Mouse (Mus musculus): Measurements from ENCODE around the gene Lamb1. TPM values are rescaled to one million over a fixed set of nuclear protein-coding genes. Genes with fewer than 3 reads are reported as not detected.
A peak's percentile ranks its signal among the peaks of the same experiment; 100 is the strongest.

Gene Lamb1
- 38.1 and 42.2 TPM in 2 replicates for polyA plus RNA-seq (2014; fragmentation: Nextera tagmentation; extraction: Ambion mirVana)

- Histone ChIP-seq H3K27me3 (ENCODE audit: control insufficient read depth, insufficient read depth, low read length) (no peaks in the 10 kb centered on the region), H3K4me2 (ENCODE audit: low read depth, severe bottlenecking) (peak within 1 kb of the TSS; percentile 90), H3K4me1 (ENCODE audit: control insufficient read depth, insufficient read depth, low read length) (peaks cover 18% of the 10 kb centered on the region), H3K9ac (ENCODE audit: low read length) (peak within 1 kb of the TSS; percentile 66), H3K36me3 (ENCODE audit: control insufficient read depth, insufficient read depth, low read length) (peaks cover 2% of the 10 kb centered on the region; the same call in 1 of the 2 replicates), H3K4me3 (ENCODE audit: low read depth, low read length) (peak within 1 kb of the TSS; percentile 72), H3K9me3 (ENCODE audit: control insufficient read depth, low read length) (no peaks in the 10 kb centered on the region), H3K27ac (replicated peaks; ENCODE audit: low read depth, low read length) (peak within 1 kb of the TSS; percentile 81)
- DNase-seq (ENCODE audit: low spot score) = peak; percentile 85
- ATAC-seq (ENCODE audit: insufficient number of reproducible peaks, low FRiP score, low TSS enrichment, low read depth) = peak; percentile 58
- WGBS = 0% methylated on average over 38 of the region's 39 CpGs
Measured at GRCm38 (mm10) chr12:31265005-31265721, at the start of gene Lamb1. Lamb1 (plus strand) TSS chr12:31265234.

GRCm38 (mm10) chr12:31217232-31217631, 47.8 kb upstream of the Lamb1 start:
- no peak for DNase-seq (ENCODE audit: low spot score)
- Histone ChIP-seq H3K4me1 (ENCODE audit: control insufficient read depth, insufficient read depth, low read length) (no peaks in the 10 kb centered on the region), H3K27ac (replicated peaks; ENCODE audit: low read depth, low read length) (no peak overlapping the region), H3K36me3 (ENCODE audit: control insufficient read depth, insufficient read depth, low read length) (no peaks in the 10 kb centered on the region), H3K9ac (ENCODE audit: low read length) (no peak overlapping the region), H3K4me2 (ENCODE audit: low read depth, severe bottlenecking) (no peak overlapping the region), H3K4me3 (ENCODE audit: low read depth, low read length) (no peak overlapping the region), H3K27me3 (ENCODE audit: control insufficient read depth, insufficient read depth, low read length) (no peaks in the 10 kb centered on the region), H3K9me3 (ENCODE audit: control insufficient read depth, low read length) (no peaks in the 10 kb centered on the region)
- no peak for ATAC-seq (ENCODE audit: insufficient number of reproducible peaks, low FRiP score, low TSS enrichment, low read depth)
- WGBS = 46% methylated on average over 5 of the region's 5 CpGs

GRCm38 (mm10) chr12:31218774-31219173, 46.3 kb upstream of the Lamb1 start:
- Histone ChIP-seq H3K36me3 (ENCODE audit: control insufficient read depth, insufficient read depth, low read length) (no peaks in the 10 kb centered on the region), H3K4me1 (ENCODE audit: control insufficient read depth, insufficient read depth, low read length) (no peaks in the 10 kb centered on the region), H3K27ac (replicated peaks; ENCODE audit: low read depth, low read length) (no peak overlapping the region), H3K4me2 (ENCODE audit: low read depth, severe bottlenecking) (no peak overlapping the region), H3K27me3 (ENCODE audit: control insufficient read depth, insufficient read depth, low read length) (no peaks in the 10 kb centered on the region), H3K9me3 (ENCODE audit: control insufficient read depth, low read length) (no peaks in the 10 kb centered on the region), H3K4me3 (ENCODE audit: low read depth, low read length) (no peak overlapping the region), H3K9ac (ENCODE audit: low read length) (no peak overlapping the region)
- DNase-seq (ENCODE audit: low spot score) = no peak
- 46% methylated on average over 3 of the region's 3 CpGs for WGBS
- no peak for ATAC-seq (ENCODE audit: insufficient number of reproducible peaks, low FRiP score, low TSS enrichment, low read depth)

- Histone ChIP-seq H3K36me3 (ENCODE audit: control insufficient read depth, insufficient read depth, low read length) (no peaks in the 10 kb centered on the region), H3K9me3 (ENCODE audit: control insufficient read depth, low read length) (no peaks in the 10 kb centered on the region), H3K9ac (ENCODE audit: low read length) (no peak overlapping the region), H3K27ac (replicated peaks; ENCODE audit: low read depth, low read length) (no peak overlapping the region), H3K4me1 (ENCODE audit: control insufficient read depth, insufficient read depth, low read length) (no peaks in the 10 kb centered on the region), H3K27me3 (ENCODE audit: control insufficient read depth, insufficient read depth, low read length) (no peaks in the 10 kb centered on the region), H3K4me3 (ENCODE audit: low read depth, low read length) (no peak overlapping the region), H3K4me2 (ENCODE audit: low read depth, severe bottlenecking) (no peak overlapping the region)
- WGBS = 88% methylated on average over 6 of the region's 6 CpGs
- no peak for DNase-seq (ENCODE audit: low spot score)
- ATAC-seq (ENCODE audit: insufficient number of reproducible peaks, low FRiP score, low TSS enrichment, low read depth) = no peak
Measured at GRCm38 (mm10) chr12:31221522-31221921, 43.5 kb upstream of the Lamb1 start.

- H3K27ac ChIP-seq (replicated peaks; ENCODE audit: low read depth, low read length) = no peak overlapping the region
- H3K4me1 ChIP-seq (ENCODE audit: control insufficient read depth, insufficient read depth, low read length) = no peaks in the 10 kb centered on the region
- H3K36me3 ChIP-seq (ENCODE audit: control insufficient read depth, insufficient read depth, low read length) = no peaks in the 10 kb centered on the region
- no peak overlapping the region for H3K9ac ChIP-seq (ENCODE audit: low read length)
- no peak overlapping the region for H3K4me3 ChIP-seq (ENCODE audit: low read depth, low read length)
- WGBS = 53% methylated on average over 2 of the region's 2 CpGs
- H3K9me3 ChIP-seq (ENCODE audit: control insufficient read depth, low read length) = no peaks in the 10 kb centered on the region
- no peak overlapping the region for H3K4me2 ChIP-seq (ENCODE audit: low read depth, severe bottlenecking)
- H3K27me3 ChIP-seq (ENCODE audit: control insufficient read depth, insufficient read depth, low read length) = no peaks in the 10 kb centered on the region
- DNase-seq (ENCODE audit: low spot score) = no peak
- ATAC-seq (ENCODE audit: insufficient number of reproducible peaks, low FRiP score, low TSS enrichment, low read depth) = no peak
Measured at GRCm38 (mm10) chr12:31222282-31222681, 42.8 kb upstream of the Lamb1 start.

GRCm38 (mm10) chr12:31222741-31223140, 42.3 kb upstream of the Lamb1 start:
- Histone ChIP-seq H3K27me3 (ENCODE audit: control insufficient read depth, insufficient read depth, low read length) (no peaks in the 10 kb centered on the region), H3K4me2 (ENCODE audit: low read depth, severe bottlenecking) (no peak overlapping the region), H3K27ac (replicated peaks; ENCODE audit: low read depth, low read length) (no peak overlapping the region), H3K4me3 (ENCODE audit: low read depth, low read length) (no peak overlapping the region), H3K4me1 (ENCODE audit: control insufficient read depth, insufficient read depth, low read length) (no peaks in the 10 kb centered on the region), H3K9me3 (ENCODE audit: control insufficient read depth, low read length) (no peaks in the 10 kb centered on the region), H3K36me3 (ENCODE audit: control insufficient read depth, insufficient read depth, low read length) (no peaks in the 10 kb centered on the region), H3K9ac (ENCODE audit: low read length) (no peak overlapping the region)
- no peak for ATAC-seq (ENCODE audit: insufficient number of reproducible peaks, low FRiP score, low TSS enrichment, low read depth)
- no peak for DNase-seq (ENCODE audit: low spot score)
- 22% methylated on average over 3 of the region's 3 CpGs for WGBS

GRCm38 (mm10) chr12:31225451-31225850, 39.6 kb upstream of the Lamb1 start:
- ATAC-seq (ENCODE audit: insufficient number of reproducible peaks, low FRiP score, low TSS enrichment, low read depth) (no peak), DNase-seq (ENCODE audit: low spot score) (no peak)
- Histone ChIP-seq H3K9me3 (ENCODE audit: control insufficient read depth, low read length) (no peaks in the 10 kb centered on the region), H3K4me3 (ENCODE audit: low read depth, low read length) (no peak overlapping the region), H3K4me2 (ENCODE audit: low read depth, severe bottlenecking) (no peak overlapping the region), H3K9ac (ENCODE audit: low read length) (no peak overlapping the region), H3K36me3 (ENCODE audit: control insufficient read depth, insufficient read depth, low read length) (no peaks in the 10 kb centered on the region), H3K27ac (replicated peaks; ENCODE audit: low read depth, low read length) (no peak overlapping the region), H3K4me1 (ENCODE audit: control insufficient read depth, insufficient read depth, low read length) (no peaks in the 10 kb centered on the region), H3K27me3 (ENCODE audit: control insufficient read depth, insufficient read depth, low read length) (no peaks in the 10 kb centered on the region)
- 51% methylated on average over 8 of the region's 8 CpGs for WGBS

- no peak overlapping the region for H3K9ac ChIP-seq (ENCODE audit: low read length)
- no peaks in the 10 kb centered on the region for H3K36me3 ChIP-seq (ENCODE audit: control insufficient read depth, insufficient read depth, low read length)
- H3K27me3 ChIP-seq (ENCODE audit: control insufficient read depth, insufficient read depth, low read length) = no peaks in the 10 kb centered on the region
- DNase-seq (ENCODE audit: low spot score) (no peak), ATAC-seq (ENCODE audit: insufficient number of reproducible peaks, low FRiP score, low TSS enrichment, low read depth) (no peak)
- WGBS = 92% methylated on average over 3 of the region's 3 CpGs
- no peak overlapping the region for H3K27ac ChIP-seq (replicated peaks; ENCODE audit: low read depth, low read length)
- no peak overlapping the region for H3K4me2 ChIP-seq (ENCODE audit: low read depth, severe bottlenecking)
- no peaks in the 10 kb centered on the region for H3K9me3 ChIP-seq (ENCODE audit: control insufficient read depth, low read length)
- H3K4me3 ChIP-seq (ENCODE audit: low read depth, low read length) = no peak overlapping the region
- no peaks in the 10 kb centered on the region for H3K4me1 ChIP-seq (ENCODE audit: control insufficient read depth, insufficient read depth, low read length)
Measured at GRCm38 (mm10) chr12:31227167-31227566, 37.9 kb upstream of the Lamb1 start.

- Histone ChIP-seq H3K4me2 (ENCODE audit: low read depth, severe bottlenecking) (no peak overlapping the region), H3K27ac (replicated peaks; ENCODE audit: low read depth, low read length) (no peak overlapping the region), H3K36me3 (ENCODE audit: control insufficient read depth, insufficient read depth, low read length) (no peaks in the 10 kb centered on the region), H3K4me3 (ENCODE audit: low read depth, low read length) (no peak overlapping the region), H3K9me3 (ENCODE audit: control insufficient read depth, low read length) (no peaks in the 10 kb centered on the region), H3K27me3 (ENCODE audit: control insufficient read depth, insufficient read depth, low read length) (no peaks in the 10 kb centered on the region), H3K4me1 (ENCODE audit: control insufficient read depth, insufficient read depth, low read length) (no peaks in the 10 kb centered on the region), H3K9ac (ENCODE audit: low read length) (no peak overlapping the region)
- ATAC-seq (ENCODE audit: insufficient number of reproducible peaks, low FRiP score, low TSS enrichment, low read depth) (no peak), DNase-seq (ENCODE audit: low spot score) (no peak)
- WGBS = 46% methylated on average over 7 of the region's 7 CpGs
Measured at GRCm38 (mm10) chr12:31228878-31229277, 36.2 kb upstream of the Lamb1 start.
